Mouse (Mus musculus) layer of hippocampus, adult 9-10 months (tissue): ENCODE measurements around the gene Phlpp1.

Experiments
- DNase-seq: peaks from one replicate; pipeline ENCODE4 v3.0.0; 2022; ENCODE audit warnings: low spot score

Phlpp1 gene

DNA sequence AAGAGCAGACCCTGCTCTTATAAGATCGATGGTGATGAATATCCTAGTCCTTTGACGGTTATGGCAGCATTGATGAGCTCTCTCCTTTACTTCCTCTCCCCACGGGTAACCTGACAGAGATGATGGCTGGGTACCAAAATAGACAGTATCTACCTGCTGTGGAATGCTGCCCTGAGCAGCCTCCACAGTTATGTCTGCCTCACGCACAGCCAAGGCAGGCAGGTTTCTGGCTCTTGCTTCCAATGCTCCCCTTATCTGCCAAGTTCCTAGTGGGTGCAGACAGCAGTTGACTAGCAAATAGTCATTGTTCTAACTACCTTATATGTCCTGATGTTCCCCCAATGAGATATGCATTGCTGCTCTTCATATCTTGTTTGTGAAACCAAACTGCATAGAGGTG is 215.7 kb downstream of the Phlpp1 start:
- DNase-seq = no peak

GRCm38 (mm10) chr1:106389673-106390072 is 218.1 kb downstream of the Phlpp1 start:
- no peak for DNase-seq

GRCm38 (mm10) chr1:106393072-106393471 is 221.5 kb downstream of the Phlpp1 start:
- DNase-seq = no peak

GRCm38 (mm10) chr1:106394678-106395077 is 223.1 kb downstream of the Phlpp1 start:
- no peak for DNase-seq

DNA sequence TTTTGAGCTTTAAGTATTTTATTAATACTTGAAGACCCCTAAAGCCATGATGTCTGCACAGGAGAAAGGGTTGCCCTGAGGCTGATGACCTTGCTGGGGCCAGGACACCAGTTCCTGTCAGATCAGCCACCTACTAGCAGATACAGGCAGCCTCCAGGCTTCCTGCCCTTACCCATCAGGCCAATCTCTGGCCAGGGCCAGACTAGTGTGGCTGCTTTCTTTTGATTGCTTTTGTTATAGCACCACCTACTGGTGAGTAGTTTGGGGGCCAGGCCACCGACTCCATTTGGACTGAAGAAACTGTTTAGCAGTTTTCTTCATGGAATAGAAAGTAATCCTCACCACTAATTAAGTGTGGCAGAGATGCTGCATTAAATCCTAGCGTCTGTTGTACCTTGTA is 223.9 kb downstream of the Phlpp1 start:
- DNase-seq = peak; percentile 65

DNA sequence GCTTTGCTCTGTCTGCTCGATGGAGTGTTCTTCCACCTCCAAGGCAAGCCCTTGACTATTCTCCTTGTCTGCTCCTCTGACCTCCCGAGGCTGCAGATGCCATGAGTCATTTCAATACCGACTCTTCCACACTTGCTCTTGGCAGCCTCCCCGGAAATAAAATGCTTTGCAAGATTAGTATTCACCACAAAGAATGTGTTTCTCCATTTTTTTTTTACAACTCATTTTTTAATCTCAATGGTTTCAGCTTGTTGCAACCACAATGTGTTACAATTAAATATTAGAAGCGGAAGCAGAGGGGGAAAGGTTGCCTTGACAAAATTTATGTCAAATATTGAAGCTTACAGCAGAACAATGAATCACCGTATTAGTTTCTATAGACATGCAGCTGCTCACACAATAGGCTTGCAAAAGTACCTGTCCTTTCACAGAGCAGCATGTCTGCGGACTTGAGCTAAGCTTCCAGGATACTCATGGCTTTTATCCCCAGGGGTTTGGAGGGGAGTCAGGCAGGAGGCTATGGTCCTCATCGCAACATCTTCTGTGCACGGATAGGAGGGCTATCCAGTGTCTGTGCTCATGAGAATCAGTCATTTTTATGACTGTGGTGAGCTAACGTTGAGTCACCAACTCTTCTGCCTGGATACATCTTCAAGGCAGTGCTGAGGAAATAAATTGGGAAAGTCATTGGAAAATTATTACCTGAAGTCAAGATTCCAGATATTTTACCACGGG is 229.5 kb downstream of the Phlpp1 start:
- no peak for DNase-seq

- DNase-seq = no peak
These were observed 231.5 kb downstream of the Phlpp1 start for GRCm38 (mm10) chr1:106403011-106403501.

GRCm38 (mm10) chr1:106406852-106407251 is 235.3 kb downstream of the Phlpp1 start:
- peak; percentile 53 for DNase-seq

DNA sequence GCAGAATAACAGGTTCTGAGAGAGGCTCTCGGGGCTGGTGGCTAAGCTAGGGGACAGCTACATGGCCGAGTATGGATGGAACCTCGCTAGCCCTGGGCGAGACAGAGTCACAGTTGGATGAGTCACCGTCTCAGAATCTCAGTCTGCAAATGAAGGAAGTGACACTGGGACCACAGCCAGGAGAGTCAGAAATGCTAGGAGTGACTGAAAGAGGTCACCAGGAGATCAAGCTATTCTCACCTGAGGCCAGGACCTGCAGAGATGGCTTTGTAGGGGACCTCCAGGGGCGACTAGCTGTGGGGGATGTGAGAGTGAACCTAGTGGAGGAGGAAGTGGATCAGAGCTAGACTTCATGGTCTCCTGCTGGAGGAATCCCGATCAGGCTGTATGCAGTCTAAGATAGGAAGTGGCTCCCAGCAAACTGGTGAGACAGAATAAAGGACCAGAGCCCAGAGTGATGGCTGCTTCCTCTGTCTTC is 236.4 kb downstream of the Phlpp1 start:
- no peak for DNase-seq

- no peak for DNase-seq
These were observed 239.3 kb downstream of the Phlpp1 start for GRCm38 (mm10) chr1:106410858-106411257.

DNA sequence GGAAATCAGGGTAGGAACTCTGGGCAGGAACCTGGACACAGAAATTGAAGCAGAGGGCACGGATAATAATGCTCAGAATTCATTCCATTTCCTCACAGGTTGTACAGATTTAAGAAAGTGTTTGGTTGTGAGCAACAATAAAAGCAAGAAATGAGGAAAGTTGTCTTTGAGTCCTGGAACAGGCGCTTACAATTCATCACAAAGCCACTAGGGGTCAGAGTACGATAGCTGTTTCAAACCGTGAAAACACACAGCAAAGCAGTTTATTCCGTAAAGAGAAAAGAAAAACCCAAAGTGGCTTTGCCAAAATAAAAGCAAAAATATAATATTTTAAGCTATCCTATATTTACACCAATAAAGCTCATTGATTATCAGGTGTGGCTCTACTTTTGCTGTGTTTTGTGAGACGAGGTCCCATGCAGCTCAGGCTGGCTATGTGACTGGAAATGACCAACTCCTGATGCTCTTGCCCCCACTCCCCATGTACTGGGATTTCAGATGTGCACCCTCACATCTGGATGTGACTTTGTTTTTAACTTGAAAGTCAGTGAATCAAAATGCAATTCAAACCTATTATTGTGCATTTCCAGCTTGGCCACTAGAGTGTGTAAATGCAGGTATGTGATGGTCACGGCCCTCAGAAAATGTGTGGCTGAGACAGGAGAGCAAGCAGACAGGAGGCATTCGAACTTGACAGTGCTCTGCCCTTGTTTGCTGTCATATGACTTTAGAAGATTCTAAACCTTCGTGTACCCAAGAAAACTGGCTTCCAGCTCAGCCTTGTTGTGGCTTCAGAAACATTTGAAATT is 253.8 kb downstream of the Phlpp1 start:
- no peak for DNase-seq

DNA sequence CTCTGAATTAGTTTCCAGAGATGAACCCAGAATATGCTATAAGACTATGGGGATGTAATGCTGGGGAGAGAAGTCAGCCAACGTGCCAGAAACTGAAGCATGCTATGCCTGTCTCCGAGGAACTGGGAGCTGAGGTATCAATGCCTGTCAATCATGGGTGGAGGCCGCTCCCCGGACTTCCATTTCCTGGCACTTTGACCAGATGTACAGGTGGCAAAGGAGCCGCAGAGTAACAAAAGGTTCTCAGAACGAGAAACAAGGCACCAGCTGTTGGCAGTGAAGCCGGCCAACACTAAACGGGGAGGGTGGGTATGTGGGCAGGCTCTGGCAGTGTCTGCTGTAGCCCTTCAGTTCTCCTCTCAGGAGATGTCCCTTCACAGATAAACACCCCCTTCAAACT is 256.6 kb downstream of the Phlpp1 start:
- no peak for DNase-seq

GRCm38 (mm10) chr1:106428580-106428979 is 257.0 kb downstream of the Phlpp1 start:
- DNase-seq = no peak

DNA sequence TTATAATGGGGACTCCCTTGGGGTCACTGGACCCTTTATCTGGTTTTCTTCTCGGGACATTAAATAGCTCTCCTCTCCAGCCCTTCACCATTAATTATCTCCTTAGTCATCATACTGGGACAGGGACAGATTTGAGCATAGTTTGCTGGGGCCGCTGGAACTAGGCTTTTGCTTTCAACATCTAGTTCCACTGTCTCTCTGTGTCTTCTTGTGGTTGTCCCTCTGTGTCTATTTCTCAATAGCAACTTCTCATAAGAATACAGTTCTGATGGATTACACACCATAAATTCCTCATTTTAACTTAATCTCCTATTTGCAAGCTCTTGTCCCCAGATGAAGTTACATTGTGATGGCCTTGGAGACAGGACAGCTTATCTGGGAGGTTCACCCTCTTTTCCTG is 262.0 kb downstream of the Phlpp1 start:
- DNase-seq = no peak
